Mouse (Mus musculus): ENCODE data around the gene Klhl40. TPM values are rescaled to one million over a fixed set of nuclear protein-coding genes. Genes with fewer than 3 reads are reported as not detected.
A peak's percentile ranks its signal among the peaks of the same experiment; 100 is the strongest.

The Klhl40 gene
- total RNA-seq, 1 experiment: 0.62 TPM

GRCm38 (mm10) chr9:121761091-121761665 lies 16.2 kb upstream of the Klhl40 start:
- H3K4me1 ChIP-seq (ENCODE audit: control insufficient read depth in 2 of 2, insufficient read depth in 2 of 2, low read length in 2 of 2, poor library complexity in 1 of 2): peaks cover 0 to 29% of the 10 kb centered on the region in 2 experiments; a peak in 2 of 4 replicates
- H3K9ac ChIP-seq (ENCODE audit: insufficient read depth, low read depth, low read length, poor library complexity, severe bottlenecking): peak overlapping the region; percentile 84
- peak overlapping the region; percentile 73 to 77; a peak in 3 of 4 replicates for H3K4me3 ChIP-seq (ENCODE audit: insufficient read depth in 1 of 2, low read depth in 1 of 2, low read length in 2 of 2, poor library complexity in 1 of 2, severe bottlenecking in 1 of 2)
- TF ChIP-seq CHD2 (IDR thresholded peaks at IDR 0.05; ENCODE audit: low read depth, low read length): no peak
- TF ChIP-seq ZNF384 (IDR thresholded peaks at IDR 0.05; ENCODE audit: low read depth, low read length): no peak
- TF ChIP-seq HCFC1 (IDR thresholded peaks at IDR 0.05; ENCODE audit: borderline replicate concordance, insufficient read depth, low read length): no peak
- TF ChIP-seq MAFK (IDR thresholded peaks at IDR 0.05; ENCODE audit: insufficient read depth, low read depth, low read length): no peak
- no peak for TF ChIP-seq ZC3H11A (IDR thresholded peaks at IDR 0.05; ENCODE audit: borderline replicate concordance, low read depth, low read length)
- DNase-seq (ENCODE audit: low read depth, low spot score): no peak
- peaks cover 7% of the 10 kb centered on the region for H3K36me3 ChIP-seq (ENCODE audit: control insufficient read depth, insufficient read depth, low read length, poor library complexity, severe bottlenecking)
- in situ Hi-C loops (cut with MboI; ENCODE audit: low sequenced_read_pairs in 2 of 2, unreplicated experiment in 2 of 2): no loop called here
- no peaks in the 10 kb centered on the region for H3K9me3 ChIP-seq (ENCODE audit: control insufficient read depth, insufficient read depth, low read depth, low read length)
- no peak overlapping the region for H3K27ac ChIP-seq (ENCODE audit: insufficient read depth, low read depth, low read length, poor library complexity, severe bottlenecking)

GRCm38 (mm10) chr9:121761787-121762186 lies 15.6 kb upstream of the Klhl40 start:
- in situ Hi-C loops (cut with MboI; ENCODE audit: low sequenced_read_pairs in 2 of 2, unreplicated experiment in 2 of 2): no loop called here
- TF ChIP-seq MAFK (IDR thresholded peaks at IDR 0.05; ENCODE audit: insufficient read depth, low read depth, low read length): no peak
- no peak for TF ChIP-seq HCFC1 (IDR thresholded peaks at IDR 0.05; ENCODE audit: borderline replicate concordance, insufficient read depth, low read length)
- no peak for TF ChIP-seq ZNF384 (IDR thresholded peaks at IDR 0.05; ENCODE audit: low read depth, low read length)
- TF ChIP-seq CHD2 (IDR thresholded peaks at IDR 0.05; ENCODE audit: low read depth, low read length): no peak
- TF ChIP-seq ZC3H11A (IDR thresholded peaks at IDR 0.05; ENCODE audit: borderline replicate concordance, low read depth, low read length): no peak
- H3K4me3 ChIP-seq (ENCODE audit: insufficient read depth in 1 of 2, low read depth in 1 of 2, low read length in 2 of 2, poor library complexity in 1 of 2, severe bottlenecking in 1 of 2): no peak overlapping the region
- no peak for DNase-seq (ENCODE audit: low read depth, low spot score)
- H3K9me3 ChIP-seq (ENCODE audit: control insufficient read depth, insufficient read depth, low read depth, low read length): no peaks in the 10 kb centered on the region
- peaks cover 0 to 29% of the 10 kb centered on the region in 2 experiments; a peak in 2 of 4 replicates for H3K4me1 ChIP-seq (ENCODE audit: control insufficient read depth in 2 of 2, insufficient read depth in 2 of 2, low read length in 2 of 2, poor library complexity in 1 of 2)
- H3K9ac ChIP-seq (ENCODE audit: insufficient read depth, low read depth, low read length, poor library complexity, severe bottlenecking): no peak overlapping the region
- peaks cover 4% of the 10 kb centered on the region for H3K36me3 ChIP-seq (ENCODE audit: control insufficient read depth, insufficient read depth, low read length, poor library complexity, severe bottlenecking)
- no peak overlapping the region for H3K27ac ChIP-seq (ENCODE audit: insufficient read depth, low read depth, low read length, poor library complexity, severe bottlenecking)

GRCm38 (mm10) chr9:121762248-121762647 lies 15.2 kb upstream of the Klhl40 start:
- no peak for DNase-seq (ENCODE audit: low read depth, low spot score)
- H3K36me3 ChIP-seq (ENCODE audit: control insufficient read depth, insufficient read depth, low read length, poor library complexity, severe bottlenecking): peaks cover 3% of the 10 kb centered on the region; the same call in 1 of the 2 replicates
- H3K4me1 ChIP-seq (ENCODE audit: control insufficient read depth in 2 of 2, insufficient read depth in 2 of 2, low read length in 2 of 2, poor library complexity in 1 of 2): peaks cover 0 to 29% of the 10 kb centered on the region in 2 experiments; a peak in 2 of 4 replicates

GRCm38 (mm10) chr9:121762761-121763160 lies 14.6 kb upstream of the Klhl40 start:
- in situ Hi-C loops (cut with MboI; ENCODE audit: low sequenced_read_pairs in 2 of 2, unreplicated experiment in 2 of 2): no loop called here
- peaks cover 0 to 27% of the 10 kb centered on the region in 2 experiments; a peak in 2 of 4 replicates for H3K4me1 ChIP-seq (ENCODE audit: control insufficient read depth in 2 of 2, insufficient read depth in 2 of 2, low read length in 2 of 2, poor library complexity in 1 of 2)

More at GRCm38 (mm10) chr9:121762248-121762647, 15.2 kb upstream of the Klhl40 start:
- no peaks in the 10 kb centered on the region for H3K9me3 ChIP-seq (ENCODE audit: control insufficient read depth, insufficient read depth, low read depth, low read length)
- no peak overlapping the region for H3K27ac ChIP-seq (ENCODE audit: insufficient read depth, low read depth, low read length, poor library complexity, severe bottlenecking)
- no peak overlapping the region for H3K4me3 ChIP-seq (ENCODE audit: insufficient read depth in 1 of 2, low read depth in 1 of 2, low read length in 2 of 2, poor library complexity in 1 of 2, severe bottlenecking in 1 of 2)
- no peak overlapping the region for H3K9ac ChIP-seq (ENCODE audit: insufficient read depth, low read depth, low read length, poor library complexity, severe bottlenecking)
- in situ Hi-C loops (cut with MboI; ENCODE audit: low sequenced_read_pairs in 2 of 2, unreplicated experiment in 2 of 2): no loop called here
- TF ChIP-seq ZNF384 (IDR thresholded peaks at IDR 0.05; ENCODE audit: low read depth, low read length) (no peak), MAFK (IDR thresholded peaks at IDR 0.05; ENCODE audit: insufficient read depth, low read depth, low read length) (no peak), CHD2 (IDR thresholded peaks at IDR 0.05; ENCODE audit: low read depth, low read length) (no peak), HCFC1 (IDR thresholded peaks at IDR 0.05; ENCODE audit: borderline replicate concordance, insufficient read depth, low read length) (no peak), ZC3H11A (IDR thresholded peaks at IDR 0.05; ENCODE audit: borderline replicate concordance, low read depth, low read length) (no peak)

More at GRCm38 (mm10) chr9:121762761-121763160, 14.6 kb upstream of the Klhl40 start:
- no peak for DNase-seq (ENCODE audit: low read depth, low spot score)
- Histone ChIP-seq H3K4me3 (ENCODE audit: insufficient read depth in 1 of 2, low read depth in 1 of 2, low read length in 2 of 2, poor library complexity in 1 of 2, severe bottlenecking in 1 of 2) (peak overlapping the region in 1 of 2 experiments; percentile 23; a peak in 1 of 4 replicates), H3K27ac (ENCODE audit: insufficient read depth, low read depth, low read length, poor library complexity, severe bottlenecking) (no peak overlapping the region), H3K36me3 (ENCODE audit: control insufficient read depth, insufficient read depth, low read length, poor library complexity, severe bottlenecking) (peaks cover 5% of the 10 kb centered on the region; the same call in 1 of the 2 replicates), H3K9me3 (ENCODE audit: control insufficient read depth, insufficient read depth, low read depth, low read length) (no peaks in the 10 kb centered on the region), H3K9ac (ENCODE audit: insufficient read depth, low read depth, low read length, poor library complexity, severe bottlenecking) (no peak overlapping the region)
- TF ChIP-seq ZNF384 (IDR thresholded peaks at IDR 0.05; ENCODE audit: low read depth, low read length): no peak
- TF ChIP-seq MAFK (IDR thresholded peaks at IDR 0.05; ENCODE audit: insufficient read depth, low read depth, low read length): no peak
- TF ChIP-seq HCFC1 (IDR thresholded peaks at IDR 0.05; ENCODE audit: borderline replicate concordance, insufficient read depth, low read length): no peak
- no peak for TF ChIP-seq ZC3H11A (IDR thresholded peaks at IDR 0.05; ENCODE audit: borderline replicate concordance, low read depth, low read length)
- TF ChIP-seq CHD2 (IDR thresholded peaks at IDR 0.05; ENCODE audit: low read depth, low read length): no peak

Measured in ES-E14 (cell line).